Mouse (Mus musculus): ENCODE measurements around the gene Usp12.
A peak's percentile ranks its signal among the peaks of the same experiment; 100 is the strongest.

GRCm38 (mm10) chr5:146705815-146706408 is 88.9 kb downstream of the Usp12 start:
- TF ChIP-seq EP300 (IDR thresholded peaks at IDR 0.05) (no peak), CTCF (IDR thresholded peaks at IDR 0.05) (peak; percentile 91)

All from lung, postnatal 0 days (tissue).